Mouse (Mus musculus): ENCODE measurements around the gene Pde6d.

DNA sequence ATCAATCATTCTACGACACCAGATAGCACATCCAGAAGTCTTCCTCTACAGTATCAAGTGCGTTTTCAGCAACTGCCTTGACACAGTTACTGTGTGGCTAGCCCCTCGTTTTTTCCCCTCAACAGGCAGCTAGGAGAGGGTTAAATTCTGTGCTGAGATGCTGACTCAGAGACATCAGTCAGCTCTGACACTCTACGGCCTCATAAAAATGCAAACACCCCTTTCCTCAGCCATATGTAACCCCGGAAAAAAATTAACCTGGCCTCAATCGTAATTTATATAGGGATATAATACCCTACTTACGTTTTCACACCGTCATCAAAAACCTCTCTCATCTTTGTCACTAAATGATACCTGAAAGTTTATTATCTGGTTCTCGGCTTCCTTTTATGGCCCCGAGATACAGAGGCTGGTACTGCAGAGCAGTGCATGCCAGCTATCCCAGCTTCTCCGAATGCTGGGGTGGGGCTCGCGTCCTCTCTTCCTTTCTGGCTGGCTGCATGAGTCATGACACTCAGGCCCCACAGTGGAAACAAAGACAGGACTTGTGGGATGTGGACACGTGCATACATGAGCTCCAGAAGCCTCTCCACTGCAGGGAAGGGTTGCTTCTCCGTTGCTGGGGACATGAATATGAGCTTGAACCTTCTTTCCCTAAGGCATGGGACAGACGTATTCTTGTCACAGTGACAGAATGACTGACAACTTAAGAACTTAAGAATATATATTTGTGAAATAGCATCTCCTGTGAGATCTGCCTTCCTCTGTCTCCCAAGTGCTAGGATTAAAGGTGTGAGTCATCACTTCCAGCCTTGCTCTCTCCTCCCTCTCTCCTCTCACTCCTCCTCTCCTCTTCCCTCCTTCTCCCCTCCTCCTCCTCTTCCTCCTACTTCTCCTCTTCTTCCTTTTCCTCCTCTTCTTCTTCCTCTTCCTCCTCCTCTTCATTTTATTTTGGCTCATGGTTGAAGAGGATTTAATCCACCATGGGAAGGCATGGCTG is 40.9 kb upstream of the Pde6d start:
- TF ChIP-seq TAL1 (IDR thresholded peaks at IDR 0.05; ENCODE audit: low read length): no peak
- TF ChIP-seq GATA1 (IDR thresholded peaks at IDR 0.05; ENCODE audit: low read length): no peak

Data from erythroblast, embryonic 14.5 days (primary cell).